Mouse (Mus musculus) monocyte, adult 5-6 weeks (primary cell): ENCODE data around the gene Dppa5a. TPM values are rescaled to one million over a fixed set of nuclear protein-coding genes. Genes with fewer than 3 reads are reported as not detected.
A peak's percentile ranks its signal among the peaks of the same experiment; 100 is the strongest.
"Not testable (repeated sequence)": the region's sequence is repeated elsewhere in the genome, so short reads cannot be mapped to it uniquely, and the experiment has no call there.

Experiments
- ATAC-seq: fragments of 153-309, 156-312 bp; replicated peaks from 2 replicates; pipeline ENCODE4 v1.8.0; 2017; ENCODE audit warnings: mild to moderate bottlenecking; ENCODE audit not compliant: low TSS enrichment, insufficient number of reproducible peaks, severe bottlenecking, poor library complexity, low FRiP score
- total RNA-seq: library from RNA; stranded (forward); fragments of 200-1000, 200-491, 200-594 nt; gene quantifications from 3 replicates; pipeline ENCODE4 v1.2.3, GENCODE M21; 2017

Gene Dppa5a
- total RNA-seq, 1 experiment from 2014 or later, result not detected

- not testable (repeated sequence) for ATAC-seq
These were observed 25.5 kb downstream of the Dppa5a start for GRCm38 (mm10) chr9:78342494-78342893.

- ATAC-seq, result 0 out of 2 replicates have a peak, but pooled peaks have one; percentile 66
These were observed 27.7 kb downstream of the Dppa5a start for GRCm38 (mm10) chr9:78340324-78340723.

GRCm38 (mm10) chr9:78337050-78337449, 30.9 kb downstream of the Dppa5a start:
- ATAC-seq, result not testable (repeated sequence)

GRCm38 (mm10) chr9:78327289-78327688, 40.7 kb downstream of the Dppa5a start, which contains the start of gene Omt2b:
TSS of gene Omt2b (plus strand) at chr9:78327589.
- ATAC-seq, result not testable (repeated sequence)

- no peak for ATAC-seq
These were observed 48.5 kb downstream of the Dppa5a start for GRCm38 (mm10) chr9:78319499-78319898.

Other genes with a start within 250 kb of the Dppa5a start
- gene Gsta4, start 185.4 kb downstream of the Dppa5a start, total RNA-seq, result 0.68 TPM in 1 of 3 replicates, not detected in the others
- not detected in 3 replicates for gene Gsta1, start 137.5 kb downstream of the Dppa5a start, total RNA-seq
- not detected in 3 replicates for gene Gm3776, start 111.0 kb downstream of the Dppa5a start, total RNA-seq
- gene Gm10639, start 78.3 kb downstream of the Dppa5a start, total RNA-seq, result not detected in 3 replicates
- not detected in 3 replicates for gene Omt2a, start 53.4 kb downstream of the Dppa5a start, total RNA-seq
- gene Omt2b, start 40.6 kb downstream of the Dppa5a start, total RNA-seq, result not detected in 3 replicates
- gene Gsta2, start 12.4 kb downstream of the Dppa5a start, total RNA-seq, result 2.0 TPM in 1 of 3 replicates, not detected in the others
- gene Ooep, start 10.5 kb upstream of the Dppa5a start, total RNA-seq, result 0.87 TPM in 1 of 3 replicates, not detected in the others
- 2.8 to 15.4 TPM (median 3.9 TPM) in 3 replicates for gene Ddx43, start 27.6 kb upstream of the Dppa5a start, total RNA-seq
- gene Cgas, start 75.1 kb upstream of the Dppa5a start, total RNA-seq, result 5.0 to 10.2 TPM (median 6.5 TPM) in 3 replicates
- gene Mto1, start 80.0 kb upstream of the Dppa5a start, total RNA-seq, result 29.0 to 42.6 TPM (median 34.6 TPM) in 3 replicates
- not detected in 3 replicates for gene Gm17324, start 80.6 kb upstream of the Dppa5a start, total RNA-seq
- gene Eef1a1, start 121.0 kb upstream of the Dppa5a start, total RNA-seq, result 6,370 to 7,055 TPM (median 6,774 TPM) in 3 replicates
- 9.0 to 13.2 TPM (median 9.8 TPM) in 3 replicates for gene Slc17a5, start 219.9 kb upstream of the Dppa5a start, total RNA-seq
- gene Cd109, start 247.4 kb upstream of the Dppa5a start, total RNA-seq, result 0.29 TPM in 1 of 3 replicates, not detected in the others